Mouse (Mus musculus): ENCODE data around the gene Abcb10. TPM values are rescaled to one million over a fixed set of nuclear protein-coding genes. Genes with fewer than 3 reads are reported as not detected.

The Abcb10 gene
- total and polyA plus RNA-seq, 2 experiments from 2014 or later = 14.7 to 43.4 TPM

DNA sequence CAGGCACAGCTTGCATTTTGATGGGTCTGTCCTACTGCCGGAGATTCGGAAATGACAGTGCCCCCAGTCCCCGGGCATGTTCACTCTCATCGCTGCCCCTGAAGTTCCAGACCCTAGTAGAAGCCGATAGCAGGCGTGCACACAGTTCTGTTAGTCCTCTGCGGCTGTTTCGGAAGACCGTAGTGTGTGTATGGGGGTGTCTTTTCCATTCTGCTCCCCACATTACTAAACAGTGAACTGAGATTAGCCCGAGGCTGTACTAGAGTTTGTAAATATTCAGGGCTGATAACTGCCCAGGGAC is 33.3 kb downstream of the Abcb10 start:
- no peak for TF ChIP-seq CTCF (IDR thresholded peaks at IDR 0.05)
- Histone ChIP-seq H3K27me3 (ENCODE audit: insufficient read depth, low read length) (no peaks in the 10 kb centered on the region), H3K36me3 (ENCODE audit: insufficient read depth, low read length) (peaks cover 21% of the 10 kb centered on the region), H3K27ac (ENCODE audit: low read depth, low read length) (peak overlapping the region; percentile 79), H3K4me1 (ENCODE audit: insufficient read depth, low read length) (0 out of 2 replicates have a peak, but pooled peaks cover 6% of the 10 kb centered on the region), H3K4me2 (ENCODE audit: low read depth, low read length, poor library complexity, severe bottlenecking) (peak overlapping the region; percentile 86), H3K9me3 (ENCODE audit: low read length) (no peaks in the 10 kb centered on the region), H3K9ac (replicated peaks; ENCODE audit: low read length, poor library complexity, severe bottlenecking) (peak overlapping the region; percentile 74), H3K4me3 (ENCODE audit: low read depth, low read length) (peak overlapping the region; percentile 97)
- WGBS = 9% methylated on average over 10 of the region's 10 CpGs
- ATAC-seq (ENCODE audit: low FRiP score) = peak; percentile 41
- no peak for DNase-seq (ENCODE audit: low spot score)

DNA sequence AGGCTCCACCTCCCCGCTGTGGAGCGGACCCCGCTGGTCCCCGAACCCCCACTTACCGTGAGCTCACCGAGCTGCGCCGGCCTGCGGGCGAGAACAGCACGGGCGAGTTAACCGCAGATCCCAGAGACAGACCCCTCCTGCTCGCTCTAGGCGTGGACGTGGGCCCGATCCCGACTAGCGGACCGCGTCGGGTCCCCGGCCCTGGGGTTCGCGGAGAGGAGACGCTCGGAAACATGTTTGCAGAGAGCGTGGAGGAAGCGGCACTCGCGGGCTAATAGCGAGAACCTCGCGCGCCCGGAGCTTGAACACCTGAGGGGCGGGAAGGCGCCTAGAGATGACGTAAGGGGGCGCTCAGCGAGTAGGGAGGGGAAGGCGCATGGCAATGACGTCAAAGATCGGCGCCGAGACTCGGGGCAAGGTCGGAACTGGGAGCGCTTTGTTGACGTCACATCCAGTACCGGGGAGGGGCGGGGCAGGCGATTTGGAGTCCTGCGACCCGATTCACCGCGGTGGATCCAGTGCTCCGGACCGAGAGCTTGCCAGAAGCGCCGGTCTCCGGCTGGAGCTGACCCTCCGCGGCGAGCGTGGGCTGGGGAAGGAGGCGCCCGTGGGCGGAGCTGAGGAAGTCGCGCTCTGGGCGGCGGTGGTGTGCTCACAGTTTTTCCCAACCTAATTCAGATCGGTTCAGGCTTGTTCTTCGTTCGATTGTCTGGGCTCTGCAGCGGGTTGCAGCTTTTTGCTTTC is 33.8 kb downstream of the Abcb10 start, which contains the start of gene Nup133:
Nup133 (minus strand) TSS at position 324 of the 744 bp plus-strand sequence.
- DNase-seq (ENCODE audit: low spot score) = peak; percentile 99

DNA sequence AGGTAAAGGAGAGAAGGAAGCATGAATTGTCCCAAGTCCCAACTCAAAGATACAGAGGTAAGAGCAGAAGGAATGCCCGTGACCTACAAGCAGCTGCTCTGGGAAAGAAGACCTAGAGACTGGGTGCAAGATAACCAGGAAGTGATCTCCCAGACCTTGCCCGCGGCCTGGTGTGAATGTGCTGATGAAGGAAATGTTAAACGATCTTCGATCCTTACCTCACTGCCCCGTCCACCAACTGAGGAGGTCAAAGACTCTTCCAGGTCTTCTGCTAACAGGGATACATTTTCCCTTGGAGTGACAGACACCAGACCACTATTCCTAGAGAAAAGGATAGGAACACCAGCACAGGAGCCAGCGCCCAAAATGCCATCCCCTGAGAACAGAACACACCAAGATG is 53.9 kb downstream of the Abcb10 start:
- no peak overlapping the region for H3K9ac ChIP-seq (replicated peaks; ENCODE audit: low read length, poor library complexity, severe bottlenecking)
- no peak for DNase-seq (ENCODE audit: low spot score)
- WGBS = 97% methylated on average over 7 of the region's 7 CpGs
- no peak for ATAC-seq (ENCODE audit: low FRiP score)
- H3K4me2 ChIP-seq (ENCODE audit: low read depth, low read length, poor library complexity, severe bottlenecking) = no peak overlapping the region
- H3K36me3 ChIP-seq (ENCODE audit: insufficient read depth, low read length) = peaks cover 53% of the 10 kb centered on the region
- no peaks in the 10 kb centered on the region for H3K27me3 ChIP-seq (ENCODE audit: insufficient read depth, low read length)
- TF ChIP-seq CTCF (IDR thresholded peaks at IDR 0.05) = no peak
- H3K27ac ChIP-seq (ENCODE audit: low read depth, low read length) = no peak overlapping the region
- H3K4me1 ChIP-seq (ENCODE audit: insufficient read depth, low read length) = no peaks in the 10 kb centered on the region
- no peak overlapping the region for H3K4me3 ChIP-seq (ENCODE audit: low read depth, low read length)
- no peaks in the 10 kb centered on the region for H3K9me3 ChIP-seq (ENCODE audit: low read length)

More for the DNA sequence above, 33.8 kb downstream of the Abcb10 start, which contains the start of gene Nup133:
- Histone ChIP-seq H3K36me3 (ENCODE audit: insufficient read depth, low read length) (peaks cover 16% of the 10 kb centered on the region), H3K4me1 (ENCODE audit: insufficient read depth, low read length) (0 out of 2 replicates have a peak, but pooled peaks cover 6% of the 10 kb centered on the region), H3K9ac (replicated peaks; ENCODE audit: low read length, poor library complexity, severe bottlenecking) (peak within 1 kb of the TSS; percentile 74), H3K4me3 (ENCODE audit: low read depth, low read length) (peak within 1 kb of the TSS; percentile 97), H3K27ac (ENCODE audit: low read depth, low read length) (peak within 1 kb of the TSS; percentile 79), H3K4me2 (ENCODE audit: low read depth, low read length, poor library complexity, severe bottlenecking) (peak within 1 kb of the TSS; percentile 86), H3K9me3 (ENCODE audit: low read length) (no peaks in the 10 kb centered on the region), H3K27me3 (ENCODE audit: insufficient read depth, low read length) (no peaks in the 10 kb centered on the region)
- no peak for TF ChIP-seq CTCF (IDR thresholded peaks at IDR 0.05)
- WGBS = under 1% methylated on average over 77 of the region's 77 CpGs
- ATAC-seq (ENCODE audit: low FRiP score) = peak; percentile 86

DNA sequence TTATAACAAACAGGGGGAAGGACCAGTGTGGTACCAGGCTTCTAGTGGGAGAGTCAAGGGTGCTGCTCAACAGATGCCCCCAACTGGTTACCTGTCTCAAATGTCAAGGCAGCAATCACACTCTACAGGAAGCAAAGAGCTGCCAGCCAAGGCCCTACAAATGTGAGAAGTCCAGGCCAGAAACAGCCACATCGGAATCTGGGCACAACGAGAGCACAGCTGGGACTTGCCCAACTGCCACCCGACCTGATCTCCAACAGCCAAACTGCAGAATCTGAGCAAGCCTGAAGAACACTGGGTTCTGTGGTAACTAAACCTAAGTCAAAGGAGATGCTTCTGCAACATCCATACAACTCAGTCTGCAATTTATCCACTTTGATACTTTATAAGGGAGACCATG is 57.3 kb downstream of the Abcb10 start:
- no peak overlapping the region for H3K4me2 ChIP-seq (ENCODE audit: low read depth, low read length, poor library complexity, severe bottlenecking)
- H3K27ac ChIP-seq (ENCODE audit: low read depth, low read length) = no peak overlapping the region
- no peak for DNase-seq (ENCODE audit: low spot score)
- WGBS = 89% methylated on average over 3 of the region's 3 CpGs
- H3K4me1 ChIP-seq (ENCODE audit: insufficient read depth, low read length) = no peaks in the 10 kb centered on the region
- no peak for ATAC-seq (ENCODE audit: low FRiP score)
- H3K9ac ChIP-seq (replicated peaks; ENCODE audit: low read length, poor library complexity, severe bottlenecking) = no peak overlapping the region
- no peaks in the 10 kb centered on the region for H3K9me3 ChIP-seq (ENCODE audit: low read length)
- H3K36me3 ChIP-seq (ENCODE audit: insufficient read depth, low read length) = peaks cover 62% of the 10 kb centered on the region
- H3K4me3 ChIP-seq (ENCODE audit: low read depth, low read length) = no peak overlapping the region
- TF ChIP-seq CTCF (IDR thresholded peaks at IDR 0.05) = no peak
- no peaks in the 10 kb centered on the region for H3K27me3 ChIP-seq (ENCODE audit: insufficient read depth, low read length)

DNA sequence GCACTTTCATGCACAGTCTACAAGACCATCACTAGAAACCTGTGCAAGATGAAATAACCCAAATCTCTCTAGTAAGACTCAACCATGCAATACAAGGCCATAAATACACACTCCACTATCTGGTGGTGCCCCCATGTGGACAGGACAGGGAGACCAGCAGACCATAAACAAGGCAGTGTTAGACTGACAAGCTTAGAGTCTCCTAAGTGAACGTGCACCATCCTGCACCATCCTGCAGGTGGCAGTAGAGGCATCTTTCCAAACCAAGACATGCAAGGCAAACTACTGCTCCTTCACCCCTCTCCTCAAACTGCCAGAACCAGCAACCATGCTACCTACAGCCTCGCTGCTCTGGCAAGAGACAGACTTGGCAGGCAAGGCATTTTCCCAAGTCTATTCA is 58.2 kb downstream of the Abcb10 start:
- WGBS = 9% methylated on average over 2 of the region's 2 CpGs
- TF ChIP-seq CTCF (IDR thresholded peaks at IDR 0.05) = peak; percentile 96
- peaks cover 63% of the 10 kb centered on the region for H3K36me3 ChIP-seq (ENCODE audit: insufficient read depth, low read length)

DNA sequence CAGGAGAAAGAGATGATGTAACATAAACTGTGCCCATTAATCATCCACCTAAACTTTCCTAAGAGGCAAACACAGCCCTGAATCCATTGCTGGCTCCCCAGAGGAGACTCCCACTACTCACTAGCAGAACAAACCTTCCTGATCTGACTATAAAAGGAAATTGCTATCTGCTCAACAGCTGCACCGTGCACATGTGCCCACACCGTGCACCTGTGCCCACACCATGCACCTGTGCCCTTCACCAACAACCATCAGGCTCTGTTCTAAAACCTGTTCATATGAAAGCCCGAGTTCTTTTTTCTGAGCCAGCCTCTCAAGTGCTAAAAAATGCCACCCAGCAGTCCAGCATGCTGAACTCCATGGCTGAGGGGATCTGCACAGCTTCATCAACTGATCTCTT is 68.3 kb downstream of the Abcb10 start:
- H3K4me3 ChIP-seq (ENCODE audit: low read depth, low read length) = no peak overlapping the region
- DNase-seq (ENCODE audit: low spot score) (no peak), ATAC-seq (ENCODE audit: low FRiP score) (no peak)
- no peak overlapping the region for H3K27ac ChIP-seq (ENCODE audit: low read depth, low read length)
- H3K36me3 ChIP-seq (ENCODE audit: insufficient read depth, low read length) = peaks cover 64% of the 10 kb centered on the region
- H3K9me3 ChIP-seq (ENCODE audit: low read length) = no peaks in the 10 kb centered on the region
- H3K27me3 ChIP-seq (ENCODE audit: insufficient read depth, low read length) = no peaks in the 10 kb centered on the region
- no peaks in the 10 kb centered on the region for H3K4me1 ChIP-seq (ENCODE audit: insufficient read depth, low read length)
- TF ChIP-seq CTCF (IDR thresholded peaks at IDR 0.05) = no peak
- H3K4me2 ChIP-seq (ENCODE audit: low read depth, low read length, poor library complexity, severe bottlenecking) = no peak overlapping the region
- no peak overlapping the region for H3K9ac ChIP-seq (replicated peaks; ENCODE audit: low read length, poor library complexity, severe bottlenecking)
- 95% methylated on average over 3 of the region's 3 CpGs for WGBS

More for the DNA sequence above, 58.2 kb downstream of the Abcb10 start:
- no peak overlapping the region for H3K9ac ChIP-seq (replicated peaks; ENCODE audit: low read length, poor library complexity, severe bottlenecking)
- no peak overlapping the region for H3K4me3 ChIP-seq (ENCODE audit: low read depth, low read length)
- no peaks in the 10 kb centered on the region for H3K9me3 ChIP-seq (ENCODE audit: low read length)
- no peaks in the 10 kb centered on the region for H3K4me1 ChIP-seq (ENCODE audit: insufficient read depth, low read length)
- H3K27me3 ChIP-seq (ENCODE audit: insufficient read depth, low read length) = no peaks in the 10 kb centered on the region
- H3K27ac ChIP-seq (ENCODE audit: low read depth, low read length) = no peak overlapping the region
- peak; percentile 93 for DNase-seq (ENCODE audit: low spot score)
- ATAC-seq (ENCODE audit: low FRiP score) = peak; percentile 76; the same call in 1 of the 2 replicates
- no peak overlapping the region for H3K4me2 ChIP-seq (ENCODE audit: low read depth, low read length, poor library complexity, severe bottlenecking)

All from midbrain, postnatal 0 days (tissue).